Mouse (Mus musculus): ENCODE measurements around the gene Rhbdd1.

Gene Rhbdd1

GRCm38 (mm10) chr1:82316111-82316745 is at the start of gene Rhbdd1:
TSS of gene Rhbdd1 (plus strand) at chr1:82316452.
- DNase-seq (ENCODE audit: inconsistent age in 2 of 2, low spot score in 1 of 2): peak; percentile 98 to 99

GRCm38 (mm10) chr1:82267547-82267946 is 48.7 kb upstream of the Rhbdd1 start:
- no peak for DNase-seq (ENCODE audit: inconsistent age in 2 of 2, low spot score in 1 of 2)

- DNase-seq (ENCODE audit: inconsistent age in 2 of 2, low spot score in 1 of 2): no peak
Measured at GRCm38 (mm10) chr1:82272231-82272630, 44.0 kb upstream of the Rhbdd1 start.

- peak in 1 of 2 experiments; percentile 56 for DNase-seq (ENCODE audit: inconsistent age in 2 of 2, low spot score in 1 of 2)
Measured at GRCm38 (mm10) chr1:82273529-82273928, 42.7 kb upstream of the Rhbdd1 start.

GRCm38 (mm10) chr1:82274361-82274760 is 41.9 kb upstream of the Rhbdd1 start:
- no peak for DNase-seq (ENCODE audit: inconsistent age in 2 of 2, low spot score in 1 of 2)

- DNase-seq (ENCODE audit: inconsistent age in 2 of 2, low spot score in 1 of 2): peak in 1 of 2 experiments; percentile 38
Measured at GRCm38 (mm10) chr1:82279768-82280167, 36.5 kb upstream of the Rhbdd1 start.

- DNase-seq (ENCODE audit: inconsistent age in 2 of 2, low spot score in 1 of 2): peak in 1 of 2 experiments; percentile 71
Measured at GRCm38 (mm10) chr1:82281823-82282222, 34.4 kb upstream of the Rhbdd1 start.

- peak; percentile 93 to 97 for DNase-seq (ENCODE audit: inconsistent age in 2 of 2, low spot score in 1 of 2)
Measured at GRCm38 (mm10) chr1:82282992-82283611, 33.1 kb upstream of the Rhbdd1 start.

- DNase-seq (ENCODE audit: inconsistent age in 2 of 2, low spot score in 1 of 2): peak; percentile 41 to 88
Measured at GRCm38 (mm10) chr1:82283901-82284301, 32.4 kb upstream of the Rhbdd1 start.

GRCm38 (mm10) chr1:82284403-82284802 is 31.8 kb upstream of the Rhbdd1 start:
- peak in 1 of 2 experiments; percentile 78 for DNase-seq (ENCODE audit: inconsistent age in 2 of 2, low spot score in 1 of 2)

- peak in 1 of 2 experiments; percentile 78 for DNase-seq (ENCODE audit: inconsistent age in 2 of 2, low spot score in 1 of 2)
Measured at GRCm38 (mm10) chr1:82285461-82286189, 30.6 kb upstream of the Rhbdd1 start.

- peak; percentile 15 to 84 for DNase-seq (ENCODE audit: inconsistent age in 2 of 2, low spot score in 1 of 2)
Measured at GRCm38 (mm10) chr1:82286190-82287051, 29.8 kb upstream of the Rhbdd1 start.

- DNase-seq (ENCODE audit: inconsistent age in 2 of 2, low spot score in 1 of 2): peak; percentile 22 to 74
Measured at GRCm38 (mm10) chr1:82287052-82287775, 29.0 kb upstream of the Rhbdd1 start.

GRCm38 (mm10) chr1:82287776-82288325 is 28.4 kb upstream of the Rhbdd1 start:
- peak; percentile 12 to 36 for DNase-seq (ENCODE audit: inconsistent age in 2 of 2, low spot score in 1 of 2)

- peak; percentile 15 to 44 for DNase-seq (ENCODE audit: inconsistent age in 2 of 2, low spot score in 1 of 2)
Measured at GRCm38 (mm10) chr1:82288421-82288990, 27.7 kb upstream of the Rhbdd1 start.

- DNase-seq (ENCODE audit: inconsistent age in 2 of 2, low spot score in 1 of 2): peak; percentile 31 to 48
Measured at GRCm38 (mm10) chr1:82289116-82289989, 26.9 kb upstream of the Rhbdd1 start.

GRCm38 (mm10) chr1:82289990-82290681 is 26.1 kb upstream of the Rhbdd1 start:
- peak; percentile 63 to 88 for DNase-seq (ENCODE audit: inconsistent age in 2 of 2, low spot score in 1 of 2)

- DNase-seq (ENCODE audit: inconsistent age in 2 of 2, low spot score in 1 of 2): peak; percentile 87 to 96
Measured at GRCm38 (mm10) chr1:82290723-82291150, 25.5 kb upstream of the Rhbdd1 start.
